Mouse (Mus musculus) embryo, embryonic 9.5 days (tissue): ENCODE results near the gene Mettl16.

ENCODE experiments used
- DNase-seq: peaks from one replicate; pipeline ENCODE4 v3.0.0-alpha.2; 2017; ENCODE audit errors: extremely low spot score

Mettl16 gene

GRCm38 (mm10) chr11:74770595-74771207 is at the start of gene Mettl16:
Gene Mettl16, plus strand, starts transcription at chr11:74770830.
- peak; percentile 97 for DNase-seq

GRCm38 (mm10) chr11:74721141-74721540 is 49.5 kb upstream of the Mettl16 start:
- DNase-seq = no peak

GRCm38 (mm10) chr11:74721971-74722370 is 48.7 kb upstream of the Mettl16 start:
- DNase-seq = no peak

- DNase-seq = peak; percentile 90
These were observed 47.0 kb upstream of the Mettl16 start for GRCm38 (mm10) chr11:74723357-74724234.

- DNase-seq = peak; percentile 98
These were observed 46.3 kb upstream of the Mettl16 start, which contains the start of gene Pafah1b1 for GRCm38 (mm10) chr11:74724235-74724791. Gene Pafah1b1, minus strand, starts transcription at chr11:74724670.

GRCm38 (mm10) chr11:74725181-74725580 is 45.4 kb upstream of the Mettl16 start:
- DNase-seq = no peak

GRCm38 (mm10) chr11:74734917-74735316 is 35.7 kb upstream of the Mettl16 start:
- no peak for DNase-seq

- no peak for DNase-seq
These were observed 32.8 kb upstream of the Mettl16 start for GRCm38 (mm10) chr11:74737861-74738260.

- DNase-seq = no peak
These were observed 22.6 kb upstream of the Mettl16 start for GRCm38 (mm10) chr11:74748022-74748421.

GRCm38 (mm10) chr11:74749241-74749640 is 21.4 kb upstream of the Mettl16 start:
- DNase-seq = no peak

- no peak for DNase-seq
These were observed 19.8 kb upstream of the Mettl16 start for GRCm38 (mm10) chr11:74750662-74751351.

GRCm38 (mm10) chr11:74751352-74752066 is 19.1 kb upstream of the Mettl16 start:
- no peak for DNase-seq

- DNase-seq = no peak
These were observed 14.0 kb upstream of the Mettl16 start for GRCm38 (mm10) chr11:74756631-74757030.

GRCm38 (mm10) chr11:74761011-74761705 is 9.5 kb upstream of the Mettl16 start:
- DNase-seq = no peak

- no peak for DNase-seq
These were observed 6.5 kb upstream of the Mettl16 start for GRCm38 (mm10) chr11:74763960-74764625.

- no peak for DNase-seq
These were observed 3.2 kb upstream of the Mettl16 start for GRCm38 (mm10) chr11:74767469-74767868.

GRCm38 (mm10) chr11:74768045-74768444 is 2.6 kb upstream of the Mettl16 start:
- DNase-seq = no peak

GRCm38 (mm10) chr11:74770037-74770436 is 593 bp upstream of the Mettl16 start:
- no peak for DNase-seq

GRCm38 (mm10) chr11:74771234-74771633 is 604 bp downstream of the Mettl16 start:
- DNase-seq = no peak

- no peak for DNase-seq
These were observed 1.0 kb downstream of the Mettl16 start for GRCm38 (mm10) chr11:74771650-74772049.
